Mouse (Mus musculus) kidney, adult 2 months (tissue): ENCODE results near the gene Abt1.

Experiments used
- CTCF ChIP-seq: fragments of 200-500 bp; conservative IDR thresholded peaks from 2 replicates; pipeline ENCODE4 v1.5.1; 2011; ENCODE audit warnings: low read depth, mild to moderate bottlenecking, control low read depth, low read length, moderate library complexity, mixed read lengths; ENCODE audit not compliant: insufficient read depth, insufficient read length
- POLR2A ChIP-seq: fragments of 200-500 bp; IDR thresholded peaks from one replicate; pipeline ENCODE4 v1.6.1; 2011; ENCODE audit warnings: low read depth, low read length, control low read depth

DNA sequence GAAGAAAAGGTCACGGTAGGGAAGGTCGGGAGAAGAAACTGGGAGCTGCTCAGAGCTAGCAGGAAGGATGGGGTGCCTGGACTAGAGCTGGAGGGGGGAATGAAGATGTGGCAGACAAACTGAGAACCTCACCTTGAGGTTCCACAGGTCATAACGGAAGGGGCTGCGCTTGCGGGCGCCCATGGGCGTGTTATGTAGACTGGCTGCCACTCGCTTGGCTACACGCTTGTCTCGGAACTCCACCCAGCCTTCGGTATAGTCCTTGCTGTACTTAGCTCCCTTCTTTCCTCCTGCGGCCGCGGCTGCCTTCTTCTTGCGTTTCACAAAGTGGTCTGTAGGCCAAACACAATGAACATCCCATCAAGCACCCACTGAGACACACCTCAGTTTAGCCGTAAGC, 1.3 kb downstream of the Abt1 start:
- TF ChIP-seq CTCF (no peak), POLR2A (no peak)
